Mouse (Mus musculus) heart, embryonic 13.5 days (tissue): Measurements from ENCODE around the gene Mrpl42. TPM values are rescaled to one million over a fixed set of nuclear protein-coding genes. Genes with fewer than 3 reads are reported as not detected.
A peak's percentile ranks its signal among the peaks of the same experiment; 100 is the strongest.
"Not testable (repeated sequence)": the region's sequence is repeated elsewhere in the genome, so short reads cannot be mapped to it uniquely, and the experiment has no call there.

Experiments used
- ATAC-seq: fragments of 200-750 bp; cut with Nextera tagmentation; 2 replicates; pipeline ENCODE4 v1.8.0; 2017; ENCODE audit warnings: moderate TSS enrichment; ENCODE audit not compliant: insufficient number of reproducible peaks, low FRiP score, low TSS enrichment; ENCODE audit errors: extremely low read depth
- H3K27ac ChIP-seq: fragments of 300-500 bp; sonication (generic); replicated peaks from 2 replicates; pipeline ENCODE4 v1.5.1; 2015; ENCODE audit warnings: moderate library complexity, mild to moderate bottlenecking, inconsistent platforms
- H3K27me3 ChIP-seq: fragments of 300-500 bp; sonication (generic); replicated peaks from 2 replicates; pipeline ENCODE4 v1.6.1; 2015; ENCODE audit warnings: mild to moderate bottlenecking, inconsistent platforms
- H3K36me3 ChIP-seq: fragments of 300-500 bp; sonication (generic); 2 replicates; pipeline ENCODE4 v1.6.1; 2015; ENCODE audit warnings: mild to moderate bottlenecking, inconsistent platforms
- H3K4me1 ChIP-seq: fragments of 300-500 bp; sonication (generic); 2 replicates; pipeline ENCODE4 v1.6.1; 2015; ENCODE audit warnings: inconsistent platforms
- H3K4me2 ChIP-seq: fragments of 300-500 bp; sonication (generic); 2 replicates; pipeline ENCODE4 v1.6.1; 2015; ENCODE audit warnings: inconsistent platforms, mild to moderate bottlenecking, moderate library complexity
- H3K4me3 ChIP-seq: fragments of 300-500 bp; sonication (generic); 2 replicates; pipeline ENCODE4 v1.5.1; 2015; ENCODE audit warnings: moderate library complexity, mild to moderate bottlenecking, inconsistent platforms
- H3K9ac ChIP-seq: fragments of 300-500 bp; sonication (generic); 2 replicates; pipeline ENCODE4 v1.6.1; 2015; ENCODE audit warnings: inconsistent platforms, mild to moderate bottlenecking, moderate library complexity
- H3K9me3 ChIP-seq: fragments of 300-500 bp; sonication (generic); 2 replicates; pipeline ENCODE4 v1.6.1; 2016; ENCODE audit warnings: inconsistent platforms
- WGBS: fragments of 180-500 bp; shearing (Covaris S2); methylation state at CpG from one replicate; pipeline ENCODE4 v1.1.7; 2015; ENCODE audit warnings: mixed read lengths; 5-methylcytosine and 5-hydroxymethylcytosine counted together
- polyA plus RNA-seq: library from polyadenylated mRNA; unstranded; fragments of >200 nt; fragmentation: Nextera tagmentation; extraction: Ambion mirVana; gene quantifications from 2 replicates; pipeline ENCODE4 v1.2.1, GENCODE M21; 2015

The Mrpl42 gene
- 542 and 584 TPM in 2 replicates for polyA plus RNA-seq

- under 1% methylated on average over 35 of the region's 35 CpGs for WGBS
- Histone ChIP-seq H3K4me2 (peak within 1 kb of the TSS; percentile 73), H3K4me1 (peaks cover 12% of the 10 kb centered on the region), H3K27me3 (no peaks in the 10 kb centered on the region), H3K9me3 (no peaks in the 10 kb centered on the region), H3K27ac (peak within 1 kb of the TSS; percentile 94), H3K36me3 (peaks cover 24% of the 10 kb centered on the region), H3K9ac (peak within 1 kb of the TSS; percentile 95), H3K4me3 (peak within 1 kb of the TSS; percentile 86)
- peak; percentile 90 for ATAC-seq
Observed at GRCm38 (mm10) chr10:95501463-95502081, at the start of gene Mrpl42. Gene Mrpl42 (minus strand): TSS chr10:95501940.

DNA sequence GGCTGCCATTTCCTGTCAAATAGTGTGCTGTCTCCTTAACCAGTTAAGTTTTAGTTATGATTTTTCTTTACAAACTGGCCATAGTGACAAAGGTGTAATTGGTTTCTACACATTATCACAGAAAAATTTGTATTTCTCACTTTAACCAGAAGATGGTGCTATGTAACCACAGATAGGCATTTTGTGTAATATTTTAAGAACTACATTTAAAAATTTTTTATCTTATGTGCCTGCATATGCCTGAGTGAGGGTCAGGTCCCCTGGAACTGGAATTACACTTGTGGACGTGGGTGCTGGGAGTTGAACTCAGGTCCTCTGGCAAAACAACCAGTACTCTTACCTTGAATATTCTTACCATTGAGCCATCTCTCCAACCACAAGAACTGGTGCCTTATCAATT lies 48.8 kb upstream of the Mrpl42 start:
- no peak overlapping the region for H3K4me3 ChIP-seq
- peak overlapping the region; percentile 25; the same call in 1 of the 2 replicates for H3K4me2 ChIP-seq
- no peak overlapping the region for H3K27ac ChIP-seq
- ATAC-seq = no peak
- H3K4me1 ChIP-seq = peaks cover 27% of the 10 kb centered on the region
- WGBS = 68% methylated on average over 1 of the region's 1 CpGs
- H3K27me3 ChIP-seq = no peaks in the 10 kb centered on the region
- no peak overlapping the region for H3K9ac ChIP-seq
- H3K9me3 ChIP-seq = no peaks in the 10 kb centered on the region
- H3K36me3 ChIP-seq = peaks cover 73% of the 10 kb centered on the region

DNA sequence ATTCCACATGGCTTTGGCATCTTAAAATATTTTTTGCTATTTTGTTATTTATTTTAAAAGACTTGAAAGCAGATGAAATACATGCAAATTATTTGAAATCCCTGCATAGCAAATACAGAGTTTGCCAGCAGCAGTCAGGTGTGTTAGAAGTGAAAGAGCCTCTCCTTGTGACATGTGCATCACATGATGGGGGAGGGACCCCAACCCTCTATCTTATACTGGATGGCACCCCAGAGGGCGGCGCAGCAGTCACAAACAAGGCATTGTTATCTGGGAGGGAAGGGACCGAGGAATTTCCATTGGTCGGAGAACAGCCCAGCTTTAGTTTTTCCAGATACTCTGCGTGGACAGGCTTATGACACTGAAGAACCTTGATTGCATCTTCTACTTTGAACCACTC lies 47.3 kb upstream of the Mrpl42 start:
- H3K4me2 ChIP-seq, H3K9me3 ChIP-seq, H3K4me3 ChIP-seq, H3K27me3 ChIP-seq, ATAC-seq, H3K27ac ChIP-seq, H3K9ac ChIP-seq: not testable (repeated sequence)
- WGBS = 51% methylated on average over 5 of the region's 5 CpGs
- H3K4me1 ChIP-seq = peaks cover 17% of the 10 kb centered on the region
- peaks cover 76% of the 10 kb centered on the region for H3K36me3 ChIP-seq

DNA sequence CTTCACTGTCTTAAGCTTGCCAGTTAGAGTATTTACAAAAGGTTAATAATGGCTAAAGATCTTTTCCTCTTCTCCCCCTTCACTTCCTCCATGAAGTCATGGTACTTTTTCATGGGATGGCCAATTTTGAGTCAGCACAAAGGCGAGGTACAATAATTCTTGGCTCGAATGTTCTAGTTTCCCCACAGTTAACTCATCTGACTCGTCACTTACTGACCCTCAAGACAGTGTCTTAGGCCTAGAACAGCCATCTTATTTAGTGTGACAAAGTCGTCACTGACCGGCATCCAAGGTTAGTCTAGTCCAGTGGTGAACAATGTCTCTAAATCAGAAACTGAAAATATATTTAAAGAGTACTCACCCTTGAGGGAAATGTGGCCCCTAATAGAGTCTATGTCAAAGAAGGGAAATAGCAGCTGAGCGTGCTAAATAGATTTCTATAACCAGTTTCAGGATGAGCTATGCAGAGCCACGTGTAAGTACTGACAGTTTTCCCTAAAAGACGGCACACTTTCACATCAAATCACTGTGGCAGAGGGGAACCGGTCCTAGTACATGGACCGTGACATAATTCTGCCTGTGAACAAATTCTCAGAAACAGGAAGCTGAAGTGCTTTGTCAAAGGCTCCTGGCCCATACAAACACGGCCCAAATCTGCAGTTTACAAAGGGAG lies 46.5 kb upstream of the Mrpl42 start:
- H3K36me3 ChIP-seq = peaks cover 81% of the 10 kb centered on the region
- H3K27ac ChIP-seq = no peak overlapping the region
- no peaks in the 10 kb centered on the region for H3K27me3 ChIP-seq
- WGBS = 82% methylated on average over 11 of the region's 11 CpGs
- H3K9me3 ChIP-seq = no peaks in the 10 kb centered on the region
- H3K4me2 ChIP-seq = no peak overlapping the region
- no peak overlapping the region for H3K9ac ChIP-seq
- ATAC-seq = no peak
- H3K4me1 ChIP-seq = peaks cover 17% of the 10 kb centered on the region
- H3K4me3 ChIP-seq = no peak overlapping the region

DNA sequence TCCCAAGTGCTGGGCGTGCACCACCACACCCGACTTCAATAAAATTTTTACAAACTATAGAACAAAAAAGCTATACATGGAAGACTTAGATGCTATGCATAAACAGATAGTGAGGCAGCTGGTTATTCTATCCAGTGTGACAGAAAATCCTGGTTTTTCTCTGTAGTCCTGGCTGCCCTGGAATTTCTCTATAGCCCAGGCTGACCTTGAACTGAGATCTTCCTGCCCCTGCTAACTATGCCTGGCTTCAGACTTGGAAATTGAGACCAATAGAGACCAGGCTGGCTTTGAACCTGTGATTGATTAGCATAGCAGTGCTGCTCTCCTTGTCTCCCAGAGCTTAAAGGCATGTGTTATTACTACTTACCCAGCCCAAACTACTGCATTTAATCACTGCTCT lies 44.4 kb upstream of the Mrpl42 start:
- Histone ChIP-seq H3K36me3 (peaks cover 79% of the 10 kb centered on the region), H3K4me2 (no peak overlapping the region), H3K9ac (no peak overlapping the region), H3K27me3 (no peaks in the 10 kb centered on the region), H3K4me3 (no peak overlapping the region), H3K9me3 (no peaks in the 10 kb centered on the region), H3K4me1 (peaks cover 15% of the 10 kb centered on the region), H3K27ac (no peak overlapping the region)
- WGBS = 97% methylated on average over 2 of the region's 2 CpGs
- no peak for ATAC-seq

DNA sequence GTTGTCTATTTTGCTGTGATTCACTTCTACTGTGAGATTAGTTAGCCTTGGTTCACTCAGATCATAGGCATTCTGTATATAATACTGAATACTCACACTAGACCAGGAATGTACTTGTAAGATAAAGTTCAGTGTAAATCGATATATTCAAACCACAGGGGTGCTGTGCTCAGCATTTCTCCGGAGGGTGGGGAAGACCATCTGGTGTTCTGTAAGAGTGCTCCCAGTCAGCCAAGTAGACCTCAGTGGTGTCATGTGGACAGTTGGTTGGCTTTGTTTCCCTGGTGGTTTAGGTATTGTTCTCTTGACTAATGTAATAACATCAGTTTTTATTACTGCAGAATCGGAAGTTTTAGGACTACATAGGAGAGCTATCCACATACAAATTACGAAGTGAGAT lies 43.3 kb upstream of the Mrpl42 start:
- Histone ChIP-seq H3K4me2 (no peak overlapping the region), H3K4me1 (peaks cover 20% of the 10 kb centered on the region), H3K27me3 (no peaks in the 10 kb centered on the region), H3K4me3 (no peak overlapping the region), H3K9ac (no peak overlapping the region), H3K36me3 (peaks cover 68% of the 10 kb centered on the region), H3K27ac (no peak overlapping the region), H3K9me3 (no peaks in the 10 kb centered on the region)
- no peak for ATAC-seq
- 83% methylated on average over 4 of the region's 4 CpGs for WGBS

DNA sequence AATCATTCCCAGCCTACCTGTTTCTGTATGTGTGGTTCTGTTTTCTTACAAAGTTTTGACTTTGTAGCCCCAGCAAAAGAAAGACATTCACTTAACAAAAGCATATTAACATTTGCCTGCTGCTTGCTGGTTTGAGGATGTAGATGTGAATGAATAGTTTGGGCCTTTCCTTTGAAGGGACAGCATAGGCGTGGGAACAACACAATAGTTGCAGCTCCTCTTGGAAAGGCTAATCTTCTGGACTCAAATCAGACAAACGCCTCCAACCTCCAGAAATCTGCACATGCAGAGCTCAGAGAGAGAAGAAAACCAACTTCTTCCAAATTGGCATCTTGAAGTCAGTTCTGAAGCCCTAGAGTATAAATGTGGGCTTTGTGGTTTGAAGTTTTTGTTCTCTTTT lies 42.9 kb upstream of the Mrpl42 start:
- peaks cover 64% of the 10 kb centered on the region for H3K36me3 ChIP-seq
- no peaks in the 10 kb centered on the region for H3K9me3 ChIP-seq
- no peaks in the 10 kb centered on the region for H3K27me3 ChIP-seq
- no peak for ATAC-seq
- WGBS = 81% methylated on average over 2 of the region's 2 CpGs
- H3K27ac ChIP-seq = no peak overlapping the region
- peaks cover 24% of the 10 kb centered on the region for H3K4me1 ChIP-seq
- H3K4me2 ChIP-seq = no peak overlapping the region
- H3K4me3 ChIP-seq = no peak overlapping the region
- H3K9ac ChIP-seq = no peak overlapping the region

DNA sequence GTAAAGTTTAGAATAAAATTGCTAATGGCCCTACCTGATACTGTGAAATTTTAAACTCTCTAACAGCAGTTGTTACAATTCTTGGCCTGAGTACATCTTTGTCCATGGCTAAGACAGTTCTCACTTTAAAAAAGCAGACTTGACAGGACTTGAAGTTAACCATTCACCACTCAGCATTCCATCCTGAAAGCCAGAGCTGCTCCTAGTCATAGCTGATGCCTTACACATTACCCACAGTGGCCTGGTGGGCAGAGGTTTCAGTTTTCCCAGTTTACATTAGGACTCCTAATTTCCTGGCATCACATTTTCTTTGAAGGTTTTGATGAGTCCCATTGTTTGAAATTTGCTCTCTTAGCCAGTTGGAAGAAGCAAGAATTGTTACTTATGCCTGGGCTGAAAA lies 42.3 kb upstream of the Mrpl42 start:
- Histone ChIP-seq H3K4me3 (no peak overlapping the region), H3K9ac (0 out of 2 replicates have a peak overlapping the region, but pooled peaks have one; percentile 7), H3K9me3 (no peaks in the 10 kb centered on the region), H3K4me1 (peaks cover 31% of the 10 kb centered on the region), H3K27ac (peak overlapping the region; percentile 39), H3K27me3 (no peaks in the 10 kb centered on the region), H3K4me2 (no peak overlapping the region), H3K36me3 (peaks cover 57% of the 10 kb centered on the region)
- ATAC-seq = no peak

DNA sequence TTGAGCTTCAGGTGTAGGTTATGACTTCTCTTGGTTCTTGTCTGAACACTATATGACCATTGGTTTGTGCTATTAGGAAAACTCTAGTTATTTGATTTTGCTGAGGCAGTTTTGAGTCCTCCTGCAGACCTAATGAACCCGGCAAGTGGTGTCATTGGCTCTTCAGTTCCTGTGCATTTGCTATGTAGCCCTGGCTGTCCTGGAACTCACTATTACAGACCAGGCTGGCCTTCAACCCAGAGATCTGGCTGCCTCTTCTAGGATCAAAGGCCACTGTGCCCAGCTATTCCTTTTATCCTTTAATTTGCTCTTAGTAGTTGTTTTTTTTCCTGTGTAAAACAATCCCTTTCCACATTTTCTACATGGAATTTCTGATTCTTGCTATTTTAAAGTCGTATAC lies 41.6 kb upstream of the Mrpl42 start:
- H3K4me3 ChIP-seq = no peak overlapping the region
- 79% methylated on average over 2 of the region's 2 CpGs for WGBS
- H3K9ac ChIP-seq = no peak overlapping the region
- H3K4me2 ChIP-seq = no peak overlapping the region
- H3K36me3 ChIP-seq = peaks cover 53% of the 10 kb centered on the region
- H3K4me1 ChIP-seq = peaks cover 37% of the 10 kb centered on the region
- H3K9me3 ChIP-seq = no peaks in the 10 kb centered on the region
- no peak for ATAC-seq
- no peaks in the 10 kb centered on the region for H3K27me3 ChIP-seq
- no peak overlapping the region for H3K27ac ChIP-seq

- Histone ChIP-seq H3K9ac (no peak overlapping the region), H3K4me3 (no peak overlapping the region), H3K27me3 (no peaks in the 10 kb centered on the region), H3K4me1 (peaks cover 42% of the 10 kb centered on the region), H3K4me2 (no peak overlapping the region), H3K9me3 (no peaks in the 10 kb centered on the region), H3K36me3 (peaks cover 48% of the 10 kb centered on the region), H3K27ac (no peak overlapping the region)
- ATAC-seq = no peak
- 86% methylated on average over 4 of the region's 4 CpGs for WGBS
Observed at GRCm38 (mm10) chr10:95542916-95543315, 41.2 kb upstream of the Mrpl42 start.

GRCm38 (mm10) chr10:95539841-95540240 lies 38.1 kb upstream of the Mrpl42 start:
- Histone ChIP-seq H3K4me1 (peaks cover 58% of the 10 kb centered on the region), H3K4me2 (peak overlapping the region; percentile 54), H3K27ac (peak overlapping the region; percentile 56), H3K4me3 (no peak overlapping the region), H3K9ac (no peak overlapping the region), H3K36me3 (peaks cover 18% of the 10 kb centered on the region), H3K27me3 (no peaks in the 10 kb centered on the region), H3K9me3 (no peaks in the 10 kb centered on the region)
- 76% methylated on average over 3 of the region's 3 CpGs for whole genome bisulfite sequencing
- no peak for ATAC-seq

DNA sequence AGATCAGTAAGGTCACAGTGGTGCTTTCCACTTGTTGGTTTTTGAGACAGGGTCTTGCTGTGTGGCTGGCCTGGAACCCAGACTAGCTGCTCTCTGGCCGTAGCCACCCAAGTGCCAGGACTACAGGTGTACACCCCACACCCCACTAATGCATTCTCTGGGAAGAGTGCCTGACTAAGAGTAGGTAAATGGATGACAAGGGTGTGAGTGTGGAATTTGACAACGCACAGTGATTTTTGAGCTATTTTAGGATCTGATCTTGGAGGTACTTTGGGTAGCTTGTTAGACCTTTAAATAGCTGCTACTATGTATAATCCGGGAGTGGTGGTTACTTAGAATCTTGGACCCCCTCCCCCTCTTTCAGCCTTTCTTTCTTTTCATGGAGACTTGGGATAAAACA lies 37.5 kb upstream of the Mrpl42 start:
- Histone ChIP-seq H3K9me3 (no peaks in the 10 kb centered on the region), H3K4me2 (peak overlapping the region; percentile 54), H3K9ac (no peak overlapping the region), H3K27ac (peak overlapping the region; percentile 56), H3K4me1 (peaks cover 62% of the 10 kb centered on the region), H3K36me3 (peaks cover 12% of the 10 kb centered on the region), H3K4me3 (no peak overlapping the region), H3K27me3 (no peaks in the 10 kb centered on the region)
- WGBS = 62% methylated on average over 3 of the region's 3 CpGs
- ATAC-seq = no peak
